Mouse (Mus musculus) spleen, adult 12 weeks (tissue): ENCODE results near the gene Spsb1.
A peak's percentile ranks its signal among the peaks of the same experiment; 100 is the strongest.

Source experiments
- DNase-seq: peaks from one replicate; pipeline ENCODE4 v3.0.0; 2022; ENCODE audit warnings: low spot score

Spsb1 gene

DNA sequence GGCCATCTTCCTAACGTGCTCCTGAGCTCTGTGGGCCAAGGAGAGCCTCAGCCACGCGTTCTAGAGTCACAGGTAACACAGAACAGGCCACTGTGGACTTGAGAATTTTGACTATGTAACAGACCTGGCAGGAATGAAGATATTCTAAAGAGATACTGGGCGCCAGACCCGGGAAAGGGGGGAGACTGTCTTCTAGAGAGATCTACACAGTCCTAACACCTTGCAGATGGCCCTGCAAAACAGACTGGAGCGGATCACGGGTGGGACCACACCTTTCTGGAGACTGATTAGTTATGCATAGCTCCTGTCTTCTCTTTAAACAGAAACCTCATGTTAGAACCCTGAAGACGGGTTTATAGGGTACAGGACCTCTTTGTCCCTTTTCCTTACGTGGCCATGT is 100.1 kb downstream of the Spsb1 start:
- DNase-seq: no peak

DNA sequence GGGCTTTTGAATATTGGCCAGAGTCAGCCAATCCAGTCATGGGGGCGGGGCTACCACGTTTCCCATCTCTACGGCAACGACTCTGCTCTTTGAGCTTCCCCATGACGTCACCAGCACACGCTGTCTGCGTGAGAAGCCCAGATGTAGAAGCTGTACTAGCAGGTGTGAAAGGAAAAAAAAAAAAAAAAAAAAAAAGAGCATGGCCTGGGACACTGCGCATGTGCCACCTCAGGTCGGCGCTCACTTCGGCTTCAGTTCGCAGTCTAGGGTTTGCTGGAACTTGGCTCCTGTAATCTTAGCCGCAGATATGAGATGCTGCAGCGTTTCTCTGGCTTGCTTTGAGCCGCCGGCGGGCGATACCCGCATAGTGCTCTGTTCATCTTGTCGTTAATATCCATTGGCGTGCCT is 100.5 kb downstream of the Spsb1 start:
- DNase-seq: peak; percentile 36

GRCm38 (mm10) chr4:149853698-149854284 is 101.1 kb downstream of the Spsb1 start:
- no peak for DNase-seq

- no peak for DNase-seq
Measured at GRCm38 (mm10) chr4:149851554-149851953, 103.3 kb downstream of the Spsb1 start.

DNA sequence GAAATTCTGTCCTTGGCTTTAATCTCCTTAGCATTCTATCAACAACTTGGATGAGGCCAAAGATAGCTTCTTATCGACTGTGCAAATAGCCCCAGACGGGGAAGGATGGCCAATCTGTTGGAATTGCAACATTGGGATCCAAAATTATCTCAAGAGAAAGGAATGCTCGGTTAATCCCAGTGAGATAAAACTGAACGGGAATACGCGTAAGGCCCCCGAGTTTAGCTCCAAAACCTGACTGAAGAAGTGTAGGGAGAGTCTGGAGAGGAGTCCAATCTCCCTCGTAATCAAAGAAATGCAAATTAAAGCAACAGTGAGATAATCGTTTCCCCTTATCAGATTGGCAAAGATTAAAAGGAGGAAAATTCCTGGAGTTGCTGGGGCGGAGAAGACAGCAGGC is 104.2 kb downstream of the Spsb1 start:
- no peak for DNase-seq

GRCm38 (mm10) chr4:149850045-149850444 is 104.8 kb downstream of the Spsb1 start:
- no peak for DNase-seq

DNA sequence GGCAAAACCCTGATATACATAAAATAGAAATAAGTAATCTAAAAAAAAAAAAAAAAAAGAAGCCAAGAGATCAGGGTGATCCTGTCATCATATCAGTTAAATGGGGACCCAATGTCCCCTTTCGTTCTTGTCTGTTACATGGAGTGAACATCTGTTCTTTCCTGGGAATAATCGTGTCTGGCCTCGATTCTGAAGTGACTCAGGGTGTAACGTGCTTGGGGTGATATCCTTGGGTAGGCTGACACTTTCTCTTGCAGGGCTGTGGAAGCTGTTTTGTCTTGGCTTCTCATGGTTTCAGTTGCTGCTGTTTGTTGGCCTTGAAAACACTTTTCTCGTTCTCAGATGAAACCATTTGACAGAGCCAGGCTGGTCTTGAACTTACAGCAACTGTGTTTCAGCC is 105.8 kb downstream of the Spsb1 start:
- DNase-seq: no peak

- no peak for DNase-seq
Measured at GRCm38 (mm10) chr4:149846861-149847631, 107.8 kb downstream of the Spsb1 start.
